Mouse (Mus musculus): Measurements from ENCODE around the gene Gm45711. TPM values are rescaled to one million over a fixed set of nuclear protein-coding genes. Genes with fewer than 3 reads are reported as not detected.
"Not testable (repeated sequence)": the region's sequence is repeated elsewhere in the genome, so short reads cannot be mapped to it uniquely, and the experiment has no call there.

The Gm45711 gene
- not detected in 2 replicates for polyA plus RNA-seq (2011; ENCODE audit: insufficient read depth, insufficient read length, low read depth, missing spikeins)

DNA sequence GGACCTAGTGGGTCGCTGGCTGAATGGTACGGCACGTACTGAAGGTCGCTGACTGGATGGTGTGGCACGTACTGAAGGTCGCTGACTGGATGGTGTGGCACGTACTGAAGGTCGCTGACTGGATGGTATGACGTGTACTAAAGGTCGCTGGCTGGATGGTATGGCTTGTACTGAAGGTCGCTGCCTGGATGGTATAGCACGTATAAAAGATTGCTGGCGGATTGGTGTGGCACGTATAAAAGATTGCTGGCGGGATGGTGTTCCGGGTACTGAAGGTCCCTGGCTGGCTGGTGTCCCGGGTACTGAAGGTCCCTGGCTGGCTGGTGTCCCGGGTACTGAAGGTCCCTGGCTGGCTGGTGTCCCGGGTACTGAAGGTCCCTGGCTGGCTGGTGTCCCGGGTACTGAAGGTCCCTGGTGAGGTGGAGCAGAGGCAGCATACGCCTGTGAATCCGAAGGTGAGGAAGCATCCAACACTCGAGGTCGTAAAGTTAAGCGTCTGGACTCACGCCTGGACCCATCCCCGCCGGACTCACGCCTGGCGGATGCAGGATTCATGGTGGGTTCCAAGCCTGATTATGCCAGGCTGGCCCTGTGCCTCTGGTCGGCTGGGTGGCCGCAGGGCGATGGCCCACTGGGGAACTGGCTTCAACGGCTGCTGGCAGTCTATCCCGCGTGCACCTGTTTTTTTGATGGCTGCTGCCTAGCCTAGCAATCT is at the start of gene Gm45711, which contains the start of gene Cmtm1:
Gene Gm45711, minus strand, starts transcription at position 641 of the 715 bp plus-strand sequence.
Gene Cmtm1, minus strand, starts transcription at position 705 of the 715 bp plus-strand sequence.
- H3K27ac ChIP-seq (ENCODE audit: insufficient read depth, low read length); H3K4me1 ChIP-seq (ENCODE audit: control insufficient read depth, insufficient read depth, low read length); H3K4me3 ChIP-seq (ENCODE audit: low read depth, low read length); H3K36me3 ChIP-seq (ENCODE audit: control insufficient read depth, insufficient read depth, low read length, poor library complexity, severe bottlenecking); H3K27me3 ChIP-seq (ENCODE audit: control insufficient read depth, insufficient read depth, low read length, poor library complexity, severe bottlenecking); H3K9ac ChIP-seq (ENCODE audit: low read depth, poor library complexity, severe bottlenecking): not testable (repeated sequence)
- H3K9me3 ChIP-seq (replicated peaks; ENCODE audit: control insufficient read depth, insufficient read depth, low read length, poor library complexity, severe bottlenecking) = peaks cover 10% of the 10 kb centered on the region

DNA sequence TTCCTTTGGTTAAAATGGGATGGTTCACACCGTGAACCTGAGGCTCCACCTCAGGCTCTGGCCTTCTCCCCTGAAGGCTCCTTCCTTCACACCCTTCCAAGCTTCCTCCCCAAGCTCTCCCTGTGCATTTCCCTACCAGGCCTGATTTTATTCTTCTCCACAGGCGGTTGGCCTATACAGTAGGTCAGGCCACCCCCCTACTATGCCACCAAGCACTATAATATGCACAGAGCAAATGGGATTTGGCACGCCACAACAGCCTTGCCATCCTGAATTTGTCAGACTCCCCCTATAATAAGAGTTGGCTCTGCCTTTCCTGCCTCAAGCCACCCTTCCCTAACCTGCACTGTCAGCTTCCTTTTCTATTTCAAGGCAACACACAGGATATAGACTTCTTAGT is 48.8 kb upstream of the Gm45711 start:
- peaks cover 21% of the 10 kb centered on the region; the same call in 1 of the 2 replicates for H3K36me3 ChIP-seq (ENCODE audit: control insufficient read depth, insufficient read depth, low read length, poor library complexity, severe bottlenecking)
- H3K4me3 ChIP-seq (ENCODE audit: low read depth, low read length) = no peak overlapping the region
- TF ChIP-seq POLR2A (IDR thresholded peaks at IDR 0.05; ENCODE audit: insufficient read depth, low read length) = no peak
- H3K27ac ChIP-seq (ENCODE audit: insufficient read depth, low read length) = no peak overlapping the region
- H3K4me1 ChIP-seq (ENCODE audit: control insufficient read depth, insufficient read depth, low read length) = no peaks in the 10 kb centered on the region
- 0 out of 2 replicates have a peak, but pooled peaks cover 3% of the 10 kb centered on the region for H3K9me3 ChIP-seq (replicated peaks; ENCODE audit: control insufficient read depth, insufficient read depth, low read length, poor library complexity, severe bottlenecking)
- H3K27me3 ChIP-seq (ENCODE audit: control insufficient read depth, insufficient read depth, low read length, poor library complexity, severe bottlenecking) = no peaks in the 10 kb centered on the region
- no peak overlapping the region for H3K9ac ChIP-seq (ENCODE audit: low read depth, poor library complexity, severe bottlenecking)

DNA sequence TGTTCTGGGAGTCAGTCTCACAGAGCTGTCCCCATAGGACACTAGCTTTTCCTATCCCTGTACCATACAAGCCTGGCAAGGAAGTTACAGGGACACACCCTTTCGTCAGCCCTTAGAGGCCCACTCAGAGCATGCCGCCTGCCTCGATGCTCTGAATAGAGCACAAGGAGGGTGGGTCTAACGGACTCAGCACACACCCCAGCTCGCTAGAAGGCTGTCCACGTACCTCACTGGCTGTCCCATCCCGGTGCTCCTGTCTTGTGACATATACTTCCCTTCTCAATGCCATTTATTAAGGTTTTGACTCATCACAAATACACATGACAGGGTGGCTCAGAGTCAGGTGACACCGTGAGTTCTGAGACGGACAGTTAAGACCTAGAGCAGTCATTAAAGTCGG is 44.6 kb upstream of the Gm45711 start:
- TF ChIP-seq POLR2A (IDR thresholded peaks at IDR 0.05; ENCODE audit: insufficient read depth, low read length) = no peak
- no peak for TF ChIP-seq CTCF (IDR thresholded peaks at IDR 0.05; ENCODE audit: low read depth, low read length)
- TF ChIP-seq EP300 (IDR thresholded peaks at IDR 0.05; ENCODE audit: insufficient read depth, low read depth, low read length) = no peak
- H3K9ac ChIP-seq (ENCODE audit: low read depth, poor library complexity, severe bottlenecking) = no peak overlapping the region
- no peaks in the 10 kb centered on the region for H3K27me3 ChIP-seq (ENCODE audit: control insufficient read depth, insufficient read depth, low read length, poor library complexity, severe bottlenecking)
- H3K27ac ChIP-seq (ENCODE audit: insufficient read depth, low read length) = no peak overlapping the region
- no peak overlapping the region for H3K4me3 ChIP-seq (ENCODE audit: low read depth, low read length)
- peaks cover 17% of the 10 kb centered on the region; the same call in 1 of the 2 replicates for H3K36me3 ChIP-seq (ENCODE audit: control insufficient read depth, insufficient read depth, low read length, poor library complexity, severe bottlenecking)
- no peaks in the 10 kb centered on the region for H3K9me3 ChIP-seq (replicated peaks; ENCODE audit: control insufficient read depth, insufficient read depth, low read length, poor library complexity, severe bottlenecking)
- H3K4me1 ChIP-seq (ENCODE audit: control insufficient read depth, insufficient read depth, low read length) = no peaks in the 10 kb centered on the region

DNA sequence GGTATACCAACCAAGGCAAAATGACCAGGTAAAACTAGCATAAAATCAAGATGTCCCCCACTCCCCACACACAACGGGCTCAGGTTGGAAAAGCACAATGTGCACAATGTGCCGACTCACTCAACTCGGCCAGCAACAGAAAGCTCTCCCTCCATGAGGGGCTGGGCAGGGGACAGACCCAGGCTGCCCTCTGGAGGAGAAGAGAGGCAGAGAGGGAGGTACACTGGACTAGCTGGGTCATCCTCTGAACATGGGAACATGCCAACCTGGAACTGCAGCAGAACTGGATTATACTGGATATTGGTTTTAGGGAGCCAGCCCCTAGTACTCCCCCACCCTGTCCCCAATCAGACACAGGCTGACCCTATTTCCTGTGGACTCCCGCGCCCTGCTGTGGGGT is 43.3 kb upstream of the Gm45711 start:
- TF ChIP-seq POLR2A (IDR thresholded peaks at IDR 0.05; ENCODE audit: insufficient read depth, low read length) (no peak), CTCF (IDR thresholded peaks at IDR 0.05; ENCODE audit: low read depth, low read length) (peak; percentile 43), EP300 (IDR thresholded peaks at IDR 0.05; ENCODE audit: insufficient read depth, low read depth, low read length) (no peak)
- H3K9me3 ChIP-seq (replicated peaks; ENCODE audit: control insufficient read depth, insufficient read depth, low read length, poor library complexity, severe bottlenecking) = no peaks in the 10 kb centered on the region
- H3K36me3 ChIP-seq (ENCODE audit: control insufficient read depth, insufficient read depth, low read length, poor library complexity, severe bottlenecking) = peaks cover 17% of the 10 kb centered on the region; the same call in 1 of the 2 replicates
- H3K27me3 ChIP-seq (ENCODE audit: control insufficient read depth, insufficient read depth, low read length, poor library complexity, severe bottlenecking) = no peaks in the 10 kb centered on the region
- no peak overlapping the region for H3K9ac ChIP-seq (ENCODE audit: low read depth, poor library complexity, severe bottlenecking)
- no peak overlapping the region for H3K27ac ChIP-seq (ENCODE audit: insufficient read depth, low read length)
- no peak overlapping the region for H3K4me3 ChIP-seq (ENCODE audit: low read depth, low read length)
- H3K4me1 ChIP-seq (ENCODE audit: control insufficient read depth, insufficient read depth, low read length) = no peaks in the 10 kb centered on the region

- TF ChIP-seq POLR2A (IDR thresholded peaks at IDR 0.05; ENCODE audit: insufficient read depth, low read length) = no peak
- no peak for TF ChIP-seq EP300 (IDR thresholded peaks at IDR 0.05; ENCODE audit: insufficient read depth, low read depth, low read length)
- no peak for TF ChIP-seq CTCF (IDR thresholded peaks at IDR 0.05; ENCODE audit: low read depth, low read length)
- Histone ChIP-seq H3K9me3 (replicated peaks; ENCODE audit: control insufficient read depth, insufficient read depth, low read length, poor library complexity, severe bottlenecking) (no peaks in the 10 kb centered on the region), H3K27me3 (ENCODE audit: control insufficient read depth, insufficient read depth, low read length, poor library complexity, severe bottlenecking) (no peaks in the 10 kb centered on the region), H3K27ac (ENCODE audit: insufficient read depth, low read length) (no peak overlapping the region), H3K36me3 (ENCODE audit: control insufficient read depth, insufficient read depth, low read length, poor library complexity, severe bottlenecking) (peaks cover 9% of the 10 kb centered on the region; the same call in 1 of the 2 replicates), H3K4me3 (ENCODE audit: low read depth, low read length) (no peak overlapping the region), H3K9ac (ENCODE audit: low read depth, poor library complexity, severe bottlenecking) (no peak overlapping the region), H3K4me1 (ENCODE audit: control insufficient read depth, insufficient read depth, low read length) (no peaks in the 10 kb centered on the region)
Measured at GRCm38 (mm10) chr8:104350047-104350446, 40.2 kb upstream of the Gm45711 start.

- H3K9ac ChIP-seq (ENCODE audit: low read depth, poor library complexity, severe bottlenecking) = no peak overlapping the region
- no peak overlapping the region for H3K4me3 ChIP-seq (ENCODE audit: low read depth, low read length)
- H3K4me1 ChIP-seq (ENCODE audit: control insufficient read depth, insufficient read depth, low read length) = no peaks in the 10 kb centered on the region
- H3K36me3 ChIP-seq (ENCODE audit: control insufficient read depth, insufficient read depth, low read length, poor library complexity, severe bottlenecking) = no peaks in the 10 kb centered on the region; the same call in 1 of the 2 replicates
- no peak for TF ChIP-seq EP300 (IDR thresholded peaks at IDR 0.05; ENCODE audit: insufficient read depth, low read depth, low read length)
- TF ChIP-seq POLR2A (IDR thresholded peaks at IDR 0.05; ENCODE audit: insufficient read depth, low read length) = no peak
- TF ChIP-seq CTCF (IDR thresholded peaks at IDR 0.05; ENCODE audit: low read depth, low read length) = no peak
- no peaks in the 10 kb centered on the region for H3K27me3 ChIP-seq (ENCODE audit: control insufficient read depth, insufficient read depth, low read length, poor library complexity, severe bottlenecking)
- H3K27ac ChIP-seq (ENCODE audit: insufficient read depth, low read length) = no peak overlapping the region
- no peaks in the 10 kb centered on the region for H3K9me3 ChIP-seq (replicated peaks; ENCODE audit: control insufficient read depth, insufficient read depth, low read length, poor library complexity, severe bottlenecking)
Measured at GRCm38 (mm10) chr8:104348971-104349370, 39.1 kb upstream of the Gm45711 start.
